Mouse (Mus musculus) B cell, adult 67 days (primary cell): Measurements from ENCODE around the gene Eif4ebp2. TPM values are rescaled to one million over a fixed set of nuclear protein-coding genes. Genes with fewer than 3 reads are reported as not detected.

Experiments
- total RNA-seq, 2 experiments: library from RNA; stranded (reverse); gene quantifications; 4 replicates each; pipeline ENCODE4 v1.2.4; 2023

Eif4ebp2 gene
- total RNA-seq, result 100 to 1,000 TPM; 131 to 142 TPM

GRCm38 (mm10) chr10:61452645-61453044 is at the start of gene Eif4ebp2:
Eif4ebp2 (minus strand) TSS chr10:61452661.

GRCm38 (mm10) chr10:61475594-61476439 is 23.4 kb upstream of the Eif4ebp2 start, which contains the start of gene Lrrc20:
Lrrc20 (plus strand) TSS chr10:61475801.

GRCm38 (mm10) chr10:61417672-61418071 is 34.8 kb downstream of the Eif4ebp2 start, which contains the start of gene Nodal:
Nodal (plus strand) TSS chr10:61417972.

GRCm38 (mm10) chr10:61383021-61383714 is 69.3 kb downstream of the Eif4ebp2 start, which contains the start of gene Pald1:
Pald1 (minus strand) TSS chr10:61383530.

Other genes starting within 250 kb of the Eif4ebp2 start
- under 1 TPM in 1 of 2 experiments, not detected in 1; 0.55 TPM for gene Adamts14, start 179.2 kb downstream of the Eif4ebp2 start, total RNA-seq
- 10 to 100 TPM; 11.8 to 12.6 TPM for gene Prf1, start 154.8 kb downstream of the Eif4ebp2 start, total RNA-seq
- 1 to 10 TPM; 1.4 to 2.3 TPM for gene Pald1, start 69.1 kb downstream of the Eif4ebp2 start, total RNA-seq
- gene Nodal, start 34.7 kb downstream of the Eif4ebp2 start, total RNA-seq, result not detected
- 10 to 100 TPM; 11.2 to 16.2 TPM for gene Lrrc20, start 23.1 kb upstream of the Eif4ebp2 start, total RNA-seq
- not detected for gene Npffr1, start 142.8 kb upstream of the Eif4ebp2 start, total RNA-seq
- 10 to 100 TPM; 16.2 to 20.5 TPM for gene Ppa1, start 195.9 kb upstream of the Eif4ebp2 start, total RNA-seq
- 100 to 1,000 TPM; 194 to 220 TPM for gene Sar1a, start 227.6 kb upstream of the Eif4ebp2 start, total RNA-seq
- 10 to 100 TPM; 29.3 to 30.5 TPM for gene Tysnd1, start 242.9 kb upstream of the Eif4ebp2 start, total RNA-seq